Mouse (Mus musculus): ENCODE measurements around the gene Trim6.
A peak's percentile ranks its signal among the peaks of the same experiment; 100 is the strongest.
"Not testable (repeated sequence)": the region's sequence is repeated elsewhere in the genome, so short reads cannot be mapped to it uniquely, and the experiment has no call there.

The Trim6 gene

GRCm38 (mm10) chr7:104218701-104219569, at the start of gene Trim6:
Gene Trim6 (plus strand): TSS chr7:104218793.
- DNase-seq (ENCODE audit: low spot score) = peak; percentile 45

DNA sequence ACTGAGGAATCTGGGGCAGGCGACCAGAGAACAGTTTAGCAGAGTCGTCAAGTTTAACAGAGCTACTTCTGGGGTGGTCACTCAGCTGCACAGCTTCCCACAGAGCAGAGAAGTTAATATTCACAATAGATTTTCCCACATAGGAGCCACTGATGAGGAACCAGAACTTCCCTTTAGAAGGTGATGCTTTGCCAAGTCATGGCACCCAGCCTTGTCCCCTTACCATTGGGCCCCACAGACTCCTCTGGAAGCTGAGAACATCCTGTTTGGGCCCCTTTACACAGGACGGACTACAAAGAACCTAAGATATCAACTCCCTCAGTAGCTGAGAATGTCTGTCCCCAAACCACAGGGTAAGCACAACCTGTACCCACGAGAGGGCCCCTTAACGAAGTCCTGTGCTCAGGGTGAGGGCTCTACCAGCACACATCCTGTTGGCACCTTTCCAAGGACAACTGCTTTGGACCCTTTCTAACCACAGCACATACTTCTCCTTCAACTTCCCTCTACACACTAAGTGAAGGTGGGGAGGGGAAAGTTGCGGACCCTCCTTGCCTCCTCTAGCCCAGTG, 48.9 kb upstream of the Trim6 start:
- no peak for DNase-seq (ENCODE audit: low spot score)

DNA sequence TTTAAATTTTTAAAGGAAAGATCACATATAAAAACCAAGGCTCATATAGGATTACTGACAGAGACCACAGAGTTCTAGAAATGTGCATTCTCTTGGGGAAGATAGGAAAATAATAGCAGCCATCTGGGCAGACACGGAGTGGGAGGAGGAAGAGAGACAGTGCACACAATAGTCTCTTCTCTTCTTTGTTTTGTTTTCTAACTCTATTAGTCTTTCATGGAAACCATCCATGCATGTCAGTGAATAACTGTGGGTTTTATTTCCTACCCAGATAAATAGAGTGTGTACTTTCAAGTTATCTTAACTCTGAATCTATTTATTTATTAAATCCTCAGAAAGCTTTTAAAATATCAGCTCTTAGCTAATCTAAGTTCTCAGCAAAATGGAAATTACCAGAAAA, 43.5 kb upstream of the Trim6 start:
- peak; percentile 2 for DNase-seq (ENCODE audit: low spot score)

DNA sequence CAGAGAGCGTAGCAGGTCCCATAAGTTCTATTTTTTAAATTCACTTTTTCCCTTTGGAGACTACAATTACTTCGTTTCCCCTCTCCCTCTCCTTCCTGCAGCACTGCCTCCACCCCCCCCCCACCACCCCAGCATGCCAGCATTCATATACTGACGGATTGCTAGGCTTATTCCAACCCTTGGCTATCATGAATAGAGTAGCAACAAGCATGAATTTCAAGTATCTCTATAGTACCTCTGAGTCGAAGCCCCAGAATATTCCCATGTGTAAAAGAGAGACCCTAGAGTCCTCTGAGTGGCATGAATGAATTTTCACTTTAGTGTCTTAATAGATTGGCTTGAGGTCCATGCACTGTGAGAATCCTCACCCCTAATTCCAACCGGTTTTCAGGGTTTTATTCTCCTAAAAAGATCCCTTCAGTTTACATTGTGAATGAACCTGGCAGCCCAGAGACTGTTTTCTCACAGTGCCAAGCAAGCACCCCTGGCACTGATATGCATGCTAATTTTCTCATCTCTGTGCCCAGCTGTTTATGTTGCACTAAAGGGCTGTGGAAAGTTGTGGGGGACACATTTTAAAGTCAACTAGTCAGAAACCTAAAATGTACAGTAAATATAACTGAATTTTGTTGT, 40.1 kb upstream of the Trim6 start:
- no peak for DNase-seq (ENCODE audit: low spot score)

DNA sequence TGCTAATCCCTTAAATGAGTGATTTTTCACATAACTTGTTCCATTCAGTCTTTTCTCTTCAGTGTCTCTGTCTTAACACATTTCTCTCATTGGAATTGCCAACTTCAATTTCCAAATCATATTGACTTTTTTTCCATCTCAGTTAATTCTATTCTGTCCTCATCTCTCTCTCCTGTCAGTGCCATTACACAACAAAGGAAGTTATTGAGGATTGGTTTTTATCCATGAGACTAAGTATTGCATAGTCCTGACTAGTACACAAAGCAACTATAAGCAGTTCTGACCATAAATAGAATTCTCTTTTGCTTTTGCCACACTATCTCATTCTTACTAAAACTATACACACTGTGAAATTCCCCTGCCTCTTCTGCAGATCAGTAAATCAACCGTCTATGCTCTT, 39.5 kb upstream of the Trim6 start:
- no peak for DNase-seq (ENCODE audit: low spot score)

GRCm38 (mm10) chr7:104183292-104183691, 35.3 kb upstream of the Trim6 start, which contains the start of gene Olfr648:
Gene Olfr648 (minus strand): TSS chr7:104183392.
- no peak for DNase-seq (ENCODE audit: low spot score)

- DNase-seq (ENCODE audit: low spot score) = no peak
Observed at GRCm38 (mm10) chr7:104191275-104191674, 27.3 kb upstream of the Trim6 start.

GRCm38 (mm10) chr7:104195885-104196284, 22.7 kb upstream of the Trim6 start, which contains the start of gene Olfr649:
Gene Olfr649 (minus strand): TSS chr7:104195985.
- DNase-seq (ENCODE audit: low spot score) = no peak

DNA sequence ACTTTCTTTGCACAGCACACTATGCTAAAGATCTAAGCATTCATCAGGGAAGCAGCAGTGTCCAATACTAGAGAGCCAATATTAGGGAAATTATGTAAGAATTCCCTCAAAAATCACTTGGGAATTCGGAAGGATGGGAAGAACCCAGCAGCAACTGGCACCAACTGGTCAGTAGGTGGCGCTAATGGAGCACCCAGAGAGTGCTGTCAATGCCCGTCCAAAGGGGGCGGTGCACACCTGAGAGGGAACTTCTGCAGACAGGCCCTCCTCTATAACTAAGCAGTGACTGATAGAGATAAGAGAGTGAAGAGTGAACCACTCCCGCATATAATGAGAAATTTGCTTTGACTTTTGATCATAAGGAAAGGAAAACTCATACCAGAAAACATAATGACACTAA, 18.8 kb upstream of the Trim6 start:
- peak; percentile 82 for DNase-seq (ENCODE audit: low spot score)

- no peak for DNase-seq (ENCODE audit: low spot score)
Observed at GRCm38 (mm10) chr7:104206197-104206596, 12.4 kb upstream of the Trim6 start.

GRCm38 (mm10) chr7:104216011-104216535, 2.5 kb upstream of the Trim6 start:
- DNase-seq (ENCODE audit: low spot score) = no peak

GRCm38 (mm10) chr7:104217881-104218280, 712 bp upstream of the Trim6 start:
- no peak for DNase-seq (ENCODE audit: low spot score)

DNA sequence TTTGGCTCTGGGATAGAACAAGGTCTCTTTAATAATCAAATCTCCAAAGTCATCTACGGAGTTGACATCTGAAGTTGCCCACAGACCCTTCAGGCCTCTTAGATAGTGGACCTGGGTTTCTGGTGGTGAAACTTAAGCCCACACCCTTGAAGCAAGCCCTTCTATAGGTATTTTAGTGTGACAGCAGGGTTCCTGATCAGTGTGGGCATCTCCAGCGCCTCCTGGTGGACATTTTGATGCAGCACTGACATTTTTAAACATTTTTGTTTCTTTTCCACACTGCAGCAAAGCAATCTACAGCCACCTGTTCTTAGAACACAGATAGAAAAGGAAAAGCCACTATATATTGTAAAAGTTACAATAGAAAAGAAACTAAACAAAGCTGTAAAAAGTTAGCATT, 12.6 kb downstream of the Trim6 start:
- DNase-seq (ENCODE audit: low spot score) = peak; percentile 49

GRCm38 (mm10) chr7:104240857-104241256, 22.3 kb downstream of the Trim6 start:
- no peak for DNase-seq (ENCODE audit: low spot score)

DNA sequence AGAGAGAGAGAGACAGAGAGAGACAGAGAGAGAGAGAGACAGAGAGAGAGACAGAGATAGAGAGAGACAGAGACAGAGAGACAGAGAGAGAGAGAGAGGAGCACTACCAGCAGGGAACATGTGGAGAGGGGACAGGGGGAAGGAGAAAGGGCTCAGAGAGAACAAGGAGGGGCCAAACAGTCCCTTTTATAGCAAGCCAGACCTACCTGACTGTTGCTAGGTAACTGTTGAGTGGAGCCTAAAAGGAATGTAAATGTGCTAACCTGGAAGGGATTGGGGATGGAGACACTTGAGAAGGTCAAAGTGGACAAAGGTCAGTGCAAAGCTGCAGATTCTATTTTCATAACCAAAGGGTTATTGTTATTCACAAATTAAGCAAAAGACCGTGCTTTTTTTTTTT, 25.0 kb downstream of the Trim6 start:
- DNase-seq (ENCODE audit: low spot score) = no peak

DNA sequence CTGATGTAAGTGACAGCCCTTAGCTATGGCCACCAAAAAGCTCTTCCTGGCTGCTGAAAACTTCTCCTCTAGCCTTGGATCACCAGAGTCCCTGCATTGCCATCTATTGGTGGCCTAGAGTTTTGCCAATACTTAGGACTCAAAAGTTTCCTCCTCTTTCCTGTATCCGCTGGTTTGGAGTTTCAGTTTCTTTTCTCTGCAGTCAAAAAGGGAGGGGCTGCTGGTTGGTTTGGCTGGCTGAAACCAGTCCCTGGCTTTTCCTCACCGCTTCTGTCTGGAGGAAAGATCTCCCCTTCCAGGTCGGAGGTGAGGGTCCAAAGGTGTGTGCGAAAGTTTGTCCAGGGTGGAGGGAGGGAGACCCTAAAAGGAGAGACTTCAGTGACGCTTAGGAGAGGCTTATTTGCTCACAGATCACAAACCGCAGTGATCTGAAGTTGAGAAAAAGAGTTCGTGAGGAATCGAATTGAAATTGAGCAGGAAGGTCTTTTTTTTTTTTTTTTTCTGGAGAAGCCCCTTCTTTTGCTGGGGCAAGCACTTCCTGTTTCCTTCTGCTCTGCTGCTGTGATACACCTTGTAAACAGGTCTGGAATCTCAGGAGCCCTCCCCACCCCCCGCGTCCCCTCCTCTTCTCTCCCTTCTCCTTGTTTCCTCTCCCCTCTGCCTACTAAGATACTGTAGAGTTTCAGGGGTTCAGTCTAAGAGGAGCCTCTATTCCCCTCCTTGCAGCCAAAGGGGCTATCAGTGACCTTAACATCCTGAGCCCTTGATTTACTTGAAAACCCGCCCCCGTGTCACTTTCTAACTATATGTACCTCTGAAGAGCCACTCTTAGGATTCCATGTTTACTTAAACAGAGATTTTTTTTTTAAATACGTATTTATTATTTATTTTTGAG, 25.9 kb downstream of the Trim6 start, which contains the start of gene Trim34a:
Gene Trim34a, plus strand, starts transcription at position 171 of the 895 bp plus-strand sequence.
- peak; percentile 75 for DNase-seq (ENCODE audit: low spot score)

DNA sequence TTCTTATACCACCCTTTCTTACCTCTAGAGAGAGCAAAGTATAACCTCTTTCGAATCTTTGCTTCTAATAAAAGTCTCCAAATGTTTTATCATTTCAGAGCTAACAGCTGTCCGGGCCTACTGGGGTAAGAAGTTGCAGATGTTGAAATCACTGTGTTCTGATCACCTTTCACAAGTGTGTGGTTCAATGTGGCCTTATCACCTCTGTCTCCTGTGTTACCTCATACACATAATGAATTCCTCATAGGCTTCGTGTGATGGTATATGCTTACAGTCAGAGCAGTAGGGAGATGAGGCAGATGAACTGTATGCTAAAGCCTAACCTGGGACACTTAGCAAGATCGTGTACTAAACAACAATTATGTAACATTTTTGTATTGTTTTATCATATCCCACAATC, 41.8 kb downstream of the Trim6 start:
- not testable (repeated sequence) for DNase-seq (ENCODE audit: low spot score)

- not testable (repeated sequence) for DNase-seq (ENCODE audit: low spot score)
Observed at GRCm38 (mm10) chr7:104265335-104265734, 46.7 kb downstream of the Trim6 start.

DNA sequence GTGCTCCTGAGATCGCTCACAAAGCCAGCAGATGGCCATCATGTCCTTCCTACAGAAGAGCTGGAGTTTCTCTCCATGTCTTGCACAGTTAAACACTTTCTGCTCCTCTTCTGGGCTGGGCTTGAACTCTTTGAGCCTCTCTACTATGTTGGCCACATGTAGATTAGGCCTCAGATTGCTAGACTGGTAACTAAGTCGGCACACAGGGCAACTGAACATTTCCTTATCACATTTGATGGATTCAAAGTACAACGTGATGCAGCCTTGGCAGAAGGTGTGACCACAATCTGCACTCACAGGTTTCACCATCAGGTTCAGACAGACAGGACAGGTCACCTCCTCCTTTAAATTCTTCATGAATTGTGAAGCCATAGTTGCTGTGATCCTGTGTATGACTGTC, 60.8 kb downstream of the Trim6 start:
- DNase-seq (ENCODE audit: low spot score) = not testable (repeated sequence)
